Mouse (Mus musculus) cerebellum, postnatal 4 days (tissue): Measurements from ENCODE around the gene Fgfr2.
A peak's percentile ranks its signal among the peaks of the same experiment; 100 is the strongest.
"Not testable (repeated sequence)": the region's sequence is repeated elsewhere in the genome, so short reads cannot be mapped to it uniquely, and the experiment has no call there.

Experiments used
- DNase-seq, 2 experiments: peaks; one replicate each; pipeline ENCODE4 v3.0.0; 2022; ENCODE audit warnings: low spot score in 2 of 2, mixed read lengths in 1 of 2

Fgfr2 gene

GRCm38 (mm10) chr7:132540597-132540996 lies 582.6 kb downstream of the Fgfr2 start:
- DNase-seq: no peak

- no peak for DNase-seq
Observed at GRCm38 (mm10) chr7:132529206-132529605, 593.9 kb downstream of the Fgfr2 start.

GRCm38 (mm10) chr7:132513419-132513982 lies 609.6 kb downstream of the Fgfr2 start:
- DNase-seq: no peak

- DNase-seq: no peak
Observed at GRCm38 (mm10) chr7:132509110-132509509, 614.0 kb downstream of the Fgfr2 start.

GRCm38 (mm10) chr7:132507361-132507760 lies 615.8 kb downstream of the Fgfr2 start:
- peak in 1 of 2 experiments; percentile 21 for DNase-seq

- DNase-seq: no peak
Observed at GRCm38 (mm10) chr7:132506226-132506625, 616.9 kb downstream of the Fgfr2 start.

GRCm38 (mm10) chr7:132502445-132502844 lies 620.7 kb downstream of the Fgfr2 start:
- DNase-seq: not testable (repeated sequence)

GRCm38 (mm10) chr7:132497142-132497541 lies 626.0 kb downstream of the Fgfr2 start:
- DNase-seq: no peak

GRCm38 (mm10) chr7:132494263-132494662 lies 628.9 kb downstream of the Fgfr2 start:
- no peak for DNase-seq

GRCm38 (mm10) chr7:132493632-132494031 lies 629.5 kb downstream of the Fgfr2 start:
- DNase-seq: no peak

GRCm38 (mm10) chr7:132491902-132492301 lies 631.2 kb downstream of the Fgfr2 start:
- DNase-seq: no peak

GRCm38 (mm10) chr7:132487361-132487760 lies 635.8 kb downstream of the Fgfr2 start:
- DNase-seq: no peak

GRCm38 (mm10) chr7:132486403-132487178 lies 636.6 kb downstream of the Fgfr2 start:
- DNase-seq: no peak

- DNase-seq: no peak
Observed at GRCm38 (mm10) chr7:132484424-132484823, 638.7 kb downstream of the Fgfr2 start.

GRCm38 (mm10) chr7:132480696-132481306 lies 642.3 kb downstream of the Fgfr2 start:
- DNase-seq: no peak

GRCm38 (mm10) chr7:132478295-132478809 lies 644.8 kb downstream of the Fgfr2 start:
- DNase-seq: no peak

GRCm38 (mm10) chr7:132477753-132478152 lies 645.4 kb downstream of the Fgfr2 start:
- no peak for DNase-seq

- DNase-seq: no peak
Observed at GRCm38 (mm10) chr7:132476491-132476890, 646.7 kb downstream of the Fgfr2 start.

- peak; percentile 46 to 62 for DNase-seq
Observed at GRCm38 (mm10) chr7:132475069-132475468, 648.1 kb downstream of the Fgfr2 start.

- DNase-seq: peak in 1 of 2 experiments; percentile 13
Observed at GRCm38 (mm10) chr7:132471327-132471726, 651.8 kb downstream of the Fgfr2 start.

- DNase-seq: no peak
Observed at GRCm38 (mm10) chr7:132468391-132468790, 654.8 kb downstream of the Fgfr2 start.

- DNase-seq: no peak
Observed at GRCm38 (mm10) chr7:132465897-132466296, 657.3 kb downstream of the Fgfr2 start.

- DNase-seq: no peak
Observed at GRCm38 (mm10) chr7:132464894-132465293, 658.3 kb downstream of the Fgfr2 start.
